Mouse (Mus musculus): Measurements from ENCODE around the gene Zfp420.
A peak's percentile ranks its signal among the peaks of the same experiment; 100 is the strongest.
"Not testable (repeated sequence)": the region's sequence is repeated elsewhere in the genome, so short reads cannot be mapped to it uniquely, and the experiment has no call there.

Gene Zfp420

GRCm38 (mm10) chr7:29859532-29860517 is at the start of gene Zfp420:
TSS of gene Zfp420 (plus strand) at chr7:29859979.
- peak; percentile 90 for DNase-seq (ENCODE audit: low read depth)

DNA sequence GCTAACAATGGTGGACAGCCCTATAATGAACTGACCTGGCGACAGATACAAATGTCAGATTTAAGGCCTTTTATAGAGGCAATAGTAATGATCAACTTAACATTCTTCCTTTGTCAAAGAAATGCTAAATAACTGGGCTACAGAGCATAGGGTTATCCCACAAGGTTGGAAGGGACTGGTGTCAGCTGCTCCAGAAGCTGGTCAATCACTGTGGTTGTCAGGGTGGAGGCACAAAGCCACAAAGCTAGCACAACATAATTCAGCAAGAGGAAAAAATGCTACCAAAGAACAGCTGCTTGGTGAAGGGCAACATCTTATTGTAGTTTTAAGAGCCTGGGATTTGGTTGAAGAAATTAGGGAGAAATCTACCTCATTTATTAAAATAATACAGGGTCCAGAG is 47.5 kb upstream of the Zfp420 start:
- DNase-seq (ENCODE audit: low read depth), result no peak

DNA sequence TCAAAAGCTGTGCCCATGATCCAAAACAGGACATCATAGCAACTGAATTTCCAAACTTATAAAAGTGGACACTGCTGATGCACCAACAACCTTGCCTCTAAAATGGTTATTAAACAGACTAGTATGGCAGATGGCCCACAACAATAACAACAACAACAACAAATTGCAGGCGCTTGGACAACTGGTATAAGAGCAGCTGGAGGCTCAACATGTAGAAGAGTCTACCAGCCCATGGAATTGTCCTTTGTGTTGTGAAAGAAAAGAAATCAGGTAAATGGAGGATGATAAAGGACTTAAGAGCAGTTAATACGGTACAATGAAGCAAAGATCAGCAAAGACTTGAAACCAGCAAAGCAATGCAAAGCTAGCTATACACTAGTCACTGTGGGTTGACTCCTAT is 45.4 kb upstream of the Zfp420 start:
- DNase-seq (ENCODE audit: low read depth), result no peak

- peak; percentile 30 for DNase-seq (ENCODE audit: low read depth)
Measured at GRCm38 (mm10) chr7:29815061-29815784, 44.6 kb upstream of the Zfp420 start.

DNA sequence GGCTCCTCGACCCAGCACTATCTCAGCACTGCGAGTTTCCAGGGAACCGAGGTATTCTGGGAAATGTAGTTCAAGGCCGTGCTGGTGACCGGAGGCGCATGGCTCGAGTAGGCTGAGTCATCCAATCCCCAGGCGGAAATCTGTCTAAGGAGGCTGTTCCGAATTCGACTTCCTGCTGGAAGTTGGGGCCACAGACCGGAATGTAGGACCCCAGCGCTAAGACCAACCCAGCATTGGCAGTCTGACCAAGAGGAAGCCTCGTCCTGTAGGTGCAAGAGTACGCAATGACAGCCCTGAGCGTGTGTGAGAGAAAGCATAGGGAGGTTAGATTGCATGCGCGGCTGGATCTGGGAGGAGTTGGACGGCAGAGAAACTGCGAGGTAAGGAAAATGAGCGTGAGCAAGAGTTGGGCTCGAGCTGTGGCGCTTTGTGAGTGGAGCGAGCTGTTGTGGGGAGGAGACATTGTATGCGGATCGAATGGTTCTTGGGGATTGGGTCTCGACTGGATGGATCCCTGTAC is 43.8 kb upstream of the Zfp420 start, which contains the start of gene Zfp790:
Zfp790 (plus strand) TSS at position 205 of the 520 bp plus-strand sequence.
- peak; percentile 94 for DNase-seq (ENCODE audit: low read depth)

GRCm38 (mm10) chr7:29818619-29819254 is 41.0 kb upstream of the Zfp420 start:
- peak; percentile 88 for DNase-seq (ENCODE audit: low read depth)

- no peak for DNase-seq (ENCODE audit: low read depth)
Measured at GRCm38 (mm10) chr7:29828001-29828400, 31.8 kb upstream of the Zfp420 start.

GRCm38 (mm10) chr7:29829804-29830203 is 30.0 kb upstream of the Zfp420 start:
- DNase-seq (ENCODE audit: low read depth), result no peak

DNA sequence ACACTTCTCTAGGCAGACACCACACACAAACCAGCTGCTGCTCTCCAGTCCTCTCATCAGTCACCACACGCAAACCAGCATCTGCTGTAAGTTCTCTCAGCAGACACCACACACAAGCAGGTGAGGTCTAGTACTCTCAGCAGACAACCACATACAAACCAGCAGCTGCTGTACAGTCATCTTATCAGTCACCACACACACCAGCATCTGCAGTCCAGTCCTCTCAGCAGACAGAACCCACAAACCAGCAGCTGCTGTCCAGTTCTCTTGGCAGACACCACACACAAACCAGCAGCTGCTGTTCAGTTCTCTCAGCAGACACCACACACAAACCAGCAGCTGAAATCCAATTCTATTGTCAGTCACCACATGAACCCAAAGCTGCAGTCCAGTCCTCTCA is 23.0 kb upstream of the Zfp420 start:
- no peak for DNase-seq (ENCODE audit: low read depth)

DNA sequence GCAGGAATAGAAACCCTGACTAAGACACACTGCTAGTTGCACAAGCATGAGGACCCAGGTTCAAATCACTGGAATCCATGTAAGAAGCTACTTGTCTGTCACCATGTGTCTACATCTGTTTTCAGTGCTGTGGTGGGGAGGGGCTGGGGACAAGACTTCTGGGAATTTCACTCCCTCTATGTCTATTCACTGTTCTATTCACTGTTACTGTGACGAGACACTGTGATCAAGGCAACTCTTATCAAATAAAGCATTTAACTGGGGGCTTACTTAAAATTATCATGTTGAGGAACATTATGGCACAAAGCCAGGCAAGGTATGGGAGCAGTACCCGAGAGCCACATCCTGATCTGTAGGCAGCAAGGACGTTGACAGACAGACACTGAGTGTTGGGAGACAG is 20.5 kb upstream of the Zfp420 start:
- no peak for DNase-seq (ENCODE audit: low read depth)

- no peak for DNase-seq (ENCODE audit: low read depth)
Measured at GRCm38 (mm10) chr7:29842105-29842504, 17.7 kb upstream of the Zfp420 start.

DNA sequence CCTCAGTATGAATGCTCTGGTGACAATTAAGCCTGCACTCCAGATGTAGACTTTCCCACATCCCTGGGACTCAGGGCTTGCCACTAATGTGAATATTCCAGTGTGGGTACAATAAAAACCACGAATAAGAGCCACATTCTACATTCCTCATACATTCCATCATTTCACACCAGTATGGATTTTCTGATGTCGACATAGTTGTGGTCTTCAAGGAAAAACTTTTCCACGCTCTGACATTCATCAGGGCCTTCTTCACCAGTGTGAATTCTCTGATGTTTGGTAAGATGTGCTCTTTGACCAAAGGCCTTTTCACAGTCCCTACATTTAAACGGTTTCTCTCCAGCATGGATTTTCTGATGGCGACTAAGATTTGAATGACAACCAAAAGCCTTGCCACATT is 15.2 kb upstream of the Zfp420 start:
- no peak for DNase-seq (ENCODE audit: low read depth)

DNA sequence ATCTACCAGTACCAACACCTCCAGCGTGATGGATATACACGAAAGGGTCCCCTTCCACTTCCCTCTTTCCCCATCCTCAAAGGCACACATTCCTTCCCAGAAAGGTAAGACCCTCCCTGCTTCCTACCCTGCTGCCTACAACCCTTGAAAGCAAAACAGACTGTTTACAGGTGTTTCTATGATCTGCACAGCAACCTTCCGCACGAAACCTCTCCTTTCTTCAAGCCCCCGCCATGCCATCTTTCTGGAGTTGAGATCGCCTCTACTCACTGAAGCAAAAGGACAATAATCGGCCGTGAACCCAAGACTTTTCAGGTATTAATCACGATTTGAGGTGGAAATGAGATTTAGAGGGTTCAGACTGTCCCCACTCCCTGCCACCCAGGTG is 7.0 kb upstream of the Zfp420 start:
- DNase-seq (ENCODE audit: low read depth), result no peak

DNA sequence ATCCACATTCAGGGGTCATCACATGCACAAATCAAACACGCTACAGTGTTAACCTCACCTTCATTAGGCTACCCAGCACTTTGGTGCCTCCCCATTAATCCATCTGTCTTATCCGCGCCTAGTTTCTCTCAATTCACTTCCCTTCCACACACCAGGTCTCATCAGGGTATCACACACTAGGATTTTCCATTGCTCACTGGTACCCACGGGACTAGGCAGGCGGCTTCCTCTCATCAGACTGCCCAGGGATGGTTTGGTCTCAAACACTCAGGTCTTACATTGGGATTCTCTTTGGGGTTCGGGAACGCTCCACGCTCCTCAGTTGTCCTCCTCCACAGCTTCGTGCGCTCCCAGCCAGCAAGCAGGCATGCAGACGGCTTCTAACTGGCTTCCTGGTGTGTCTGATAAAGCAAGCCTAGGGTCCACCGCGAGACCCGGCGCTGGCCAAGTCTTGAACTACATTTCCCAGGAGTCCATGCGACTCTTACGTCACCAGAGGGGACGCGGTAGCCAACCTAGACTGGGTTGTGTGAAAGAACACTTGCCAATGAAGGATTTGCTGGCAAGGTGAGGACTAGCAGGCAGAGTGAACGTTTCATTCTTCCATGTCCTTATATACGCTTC is 6.4 kb upstream of the Zfp420 start, which contains the start of gene Zfp940:
Zfp940 (minus strand) TSS at position 451 of the 624 bp plus-strand sequence.
- peak; percentile 92 for DNase-seq (ENCODE audit: low read depth)

DNA sequence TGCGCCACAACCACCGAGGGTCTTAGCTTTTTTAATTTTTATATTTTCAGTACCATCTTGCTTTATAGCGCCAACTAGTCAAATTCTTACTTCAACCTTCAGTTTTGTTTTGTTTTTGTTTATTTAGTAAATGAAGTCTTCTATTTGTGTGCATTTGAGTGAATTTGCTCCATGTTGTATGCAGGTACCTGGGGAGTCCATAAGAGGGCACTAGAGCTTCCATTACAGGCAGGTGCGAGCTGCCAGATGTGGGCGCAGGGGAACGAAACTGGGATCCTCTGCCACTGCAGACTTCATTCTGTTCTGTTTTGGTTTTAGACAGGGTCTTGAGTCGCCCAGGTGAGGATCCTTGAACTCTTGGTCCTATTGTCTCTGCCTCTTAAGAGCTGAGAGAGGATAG is 1.9 kb downstream of the Zfp420 start:
- DNase-seq (ENCODE audit: low read depth), result peak; percentile 44

DNA sequence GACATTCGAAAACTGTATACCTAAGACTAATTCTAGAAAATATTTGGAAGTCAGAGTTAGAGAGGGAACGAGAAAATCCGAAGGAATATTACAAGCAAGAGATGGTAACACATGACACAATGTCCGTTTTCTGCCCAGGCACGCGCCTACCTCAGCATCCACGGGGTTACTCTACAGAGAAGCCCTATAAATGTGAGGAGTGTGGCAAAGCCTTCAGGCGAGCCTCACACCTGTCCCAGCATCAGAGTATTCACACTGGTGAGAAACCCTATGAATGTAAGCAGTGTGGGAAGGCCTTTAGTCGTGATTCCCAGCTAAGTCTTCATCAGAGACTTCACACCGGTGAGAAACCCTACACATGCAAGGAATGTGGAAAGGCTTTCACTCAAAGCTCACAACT is 14.5 kb downstream of the Zfp420 start:
- no peak for DNase-seq (ENCODE audit: low read depth)

- DNase-seq (ENCODE audit: low read depth), result not testable (repeated sequence)
Measured at GRCm38 (mm10) chr7:29877561-29877960, 17.8 kb downstream of the Zfp420 start.

DNA sequence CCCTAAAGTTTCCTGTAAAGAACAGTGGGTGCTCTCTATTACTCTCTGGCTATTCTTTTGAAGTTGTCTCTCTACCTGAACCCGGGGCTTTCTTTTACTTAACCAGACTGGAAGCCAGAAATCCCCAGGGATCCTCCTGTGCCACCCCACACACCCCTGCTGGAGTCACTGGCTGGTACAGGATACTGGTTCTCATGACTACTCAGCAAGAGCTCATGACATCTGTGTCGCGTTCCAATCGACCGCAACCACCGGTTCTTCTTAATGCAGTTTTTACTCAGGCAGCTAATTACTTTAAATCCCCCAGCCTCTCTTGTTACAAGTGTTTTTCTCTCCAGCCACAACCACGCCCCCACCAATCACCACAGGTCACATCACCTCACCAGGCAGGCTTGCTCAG is 20.3 kb downstream of the Zfp420 start:
- DNase-seq (ENCODE audit: low read depth), result no peak

- DNase-seq (ENCODE audit: low read depth), result no peak
Measured at GRCm38 (mm10) chr7:29880916-29881315, 21.1 kb downstream of the Zfp420 start.

GRCm38 (mm10) chr7:29890501-29890900 is 30.7 kb downstream of the Zfp420 start:
- no peak for DNase-seq (ENCODE audit: low read depth)

DNA sequence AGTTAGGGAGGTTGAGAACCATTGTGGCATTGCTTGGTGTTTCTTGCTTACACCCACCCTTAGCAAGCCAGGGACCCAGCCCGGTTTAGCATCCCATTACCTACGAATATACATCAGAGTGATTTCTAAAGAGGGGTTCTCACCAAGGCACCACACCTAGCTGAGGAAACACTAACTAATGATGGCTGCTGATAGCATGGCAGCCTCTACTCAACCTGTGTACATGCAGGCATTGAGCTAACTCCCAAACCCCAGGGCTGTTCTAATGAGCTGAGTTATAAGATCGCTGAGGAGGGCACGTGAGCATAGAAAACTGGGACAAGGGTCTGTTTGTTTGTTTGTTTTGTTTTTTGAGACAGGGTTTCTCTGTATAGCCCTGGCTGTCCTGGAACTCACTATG is 33.0 kb downstream of the Zfp420 start:
- no peak for DNase-seq (ENCODE audit: low read depth)

GRCm38 (mm10) chr7:29898351-29898750 is 38.6 kb downstream of the Zfp420 start:
- DNase-seq (ENCODE audit: low read depth), result peak; percentile 12
